8 mouse cellular contexts compared by ENCODE assay signal in the genomic region with DNA sequence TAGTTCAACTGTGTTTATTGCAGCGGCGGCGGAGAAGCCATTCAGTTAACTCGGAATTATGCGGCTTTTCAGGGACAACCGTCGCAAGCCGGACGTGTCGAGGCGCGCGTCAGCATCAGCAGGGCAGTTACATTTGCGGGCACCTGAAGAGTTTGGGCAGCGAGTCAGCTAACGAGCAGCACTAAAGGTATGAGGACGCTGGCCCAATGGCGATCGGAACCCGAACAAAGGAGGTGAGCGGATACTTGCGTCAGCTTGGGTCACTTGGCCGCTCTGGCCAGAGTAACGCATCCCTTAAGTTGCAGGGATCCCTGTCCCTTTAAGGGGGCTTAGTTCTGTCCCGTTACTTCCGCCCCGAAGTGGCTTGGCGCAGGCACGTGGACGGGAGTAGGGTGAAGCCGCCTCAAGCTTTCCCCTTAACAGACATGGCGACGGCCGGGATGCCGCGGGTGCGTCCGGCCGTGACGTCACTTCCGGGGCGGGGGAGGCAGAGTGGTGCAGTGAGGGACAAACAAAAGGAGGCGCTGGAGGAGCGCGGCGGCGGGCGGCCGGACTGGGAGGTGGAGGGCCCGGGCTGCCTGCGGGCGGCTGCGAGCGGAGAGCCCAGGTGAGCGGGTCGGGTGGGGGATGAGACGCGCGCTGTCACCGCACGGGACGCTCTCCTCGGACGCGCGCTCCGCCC. TPM values are rescaled to one million over a fixed set of nuclear protein-coding genes. Genes with fewer than 3 reads are reported as not detected.
DNase-seq lines count a peak whose midpoint lies in the region; ATAC-seq and TF ChIP-seq lines count a peak whose summit lies in the region.

A gene (plus strand): TSS at position 517 of the 682 bp plus-strand sequence.

- H3K9me3 ChIP-seq in G1E (replicated peaks) = peaks cover 9% of the 10 kb centered on the region
- no peaks in the 10 kb centered on the region for H3K9me3 ChIP-seq in forebrain, postnatal 0 days (ENCODE audit: low read length)
- H3K9me3 ChIP-seq in lung, embryonic 15.5 days = no peaks in the 10 kb centered on the region

- peak; percentile 95 for DNase-seq in G1E (ENCODE audit: low spot score)
- peak; percentile 100 for DNase-seq in cerebellum, adult 18-20 months
- DNase-seq in forebrain, postnatal 0 days = peak; percentile 99
- DNase-seq in heart, postnatal 4 days = peak; percentile 100
- peak; percentile 99 for DNase-seq in layer of hippocampus, adult 8-10 months (ENCODE audit: low spot score in 2 of 2)
- peak; percentile 99 for DNase-seq in ovary, adult 18-20 months (ENCODE audit: low spot score)
- DNase-seq in thymus, postnatal 0 days (ENCODE audit: low spot score) = peak; percentile 99

- WGBS in forebrain, postnatal 0 days = 2% methylated on average over 67 of the region's 67 CpGs
- under 1% methylated on average over 63 of the region's 67 CpGs for WGBS in lung, embryonic 15.5 days

- H3K9ac ChIP-seq in forebrain, postnatal 0 days = peak within 1 kb of the TSS; percentile 73
- H3K9ac ChIP-seq in lung, embryonic 15.5 days = peak within 1 kb of the TSS; percentile 85

- TF ChIP-seq CTCF in G1E (IDR thresholded peaks at IDR 0.05; ENCODE audit: low read depth, low read length) = no peak
- peak; percentile 57 for TF ChIP-seq CTCF in forebrain, postnatal 0 days (IDR thresholded peaks at IDR 0.05; ENCODE audit: low read depth)

- peaks cover 35% of the 10 kb centered on the region for H3K36me3 ChIP-seq in G1E (replicated peaks)
- peaks cover 23% of the 10 kb centered on the region for H3K36me3 ChIP-seq in forebrain, postnatal 0 days (ENCODE audit: insufficient read depth)
- H3K36me3 ChIP-seq in lung, embryonic 15.5 days = peaks cover 16% of the 10 kb centered on the region

- H3K4me1 ChIP-seq in G1E (ENCODE audit: insufficient read depth, low read depth, low read length) = peaks cover 39% of the 10 kb centered on the region
- peaks cover 13% of the 10 kb centered on the region for H3K4me1 ChIP-seq in forebrain, postnatal 0 days (ENCODE audit: insufficient read depth)
- peaks cover 46% of the 10 kb centered on the region for H3K4me1 ChIP-seq in lung, embryonic 15.5 days

- peak within 1 kb of the TSS; percentile 90 for H3K4me3 ChIP-seq in G1E (ENCODE audit: low read depth, low read length)
- H3K4me3 ChIP-seq in forebrain, postnatal 0 days (ENCODE audit: low read depth, low read length) = peak within 1 kb of the TSS; percentile 96
- peak within 1 kb of the TSS; percentile 89 for H3K4me3 ChIP-seq in lung, embryonic 15.5 days

- ATAC-seq in G1E (ENCODE audit: extremely low read depth, insufficient number of reproducible peaks, low FRiP score, poor library complexity, severe bottlenecking) = peak; percentile 89
- peak; percentile 98 for ATAC-seq in forebrain, postnatal 0 days
- peak; percentile 95 for ATAC-seq in lung, embryonic 15.5 days (ENCODE audit: borderline replicate concordance, extremely low read depth, low FRiP score, low TSS enrichment)

- peak within 1 kb of the TSS; percentile 85 for H3K4me2 ChIP-seq in forebrain, postnatal 0 days (ENCODE audit: low read depth)
- peak within 1 kb of the TSS; percentile 88 for H3K4me2 ChIP-seq in lung, embryonic 15.5 days

- H3K27ac ChIP-seq in forebrain, postnatal 0 days (ENCODE audit: low read depth, low read length) = peak within 1 kb of the TSS; percentile 84
- H3K27ac ChIP-seq in lung, embryonic 15.5 days = peak within 1 kb of the TSS; percentile 92

- no peaks in the 10 kb centered on the region for H3K27me3 ChIP-seq in G1E (ENCODE audit: insufficient read depth, low read length)
- H3K27me3 ChIP-seq in forebrain, postnatal 0 days (ENCODE audit: insufficient read depth, low read length) = no peaks in the 10 kb centered on the region
- no peaks in the 10 kb centered on the region for H3K27me3 ChIP-seq in lung, embryonic 15.5 days

RNA-seq across cellular contexts. Expression of the gene that starts here (rescaled TPM):
- 21.7 and 22.4 TPM in 2 replicates for total RNA-seq in G1E (2014; fragmentation: Nextera tagmentation)
- 6.7 and 7.4 TPM in 2 replicates for total RNA-seq in G1E (2017)
- 3.3 and 5.0 TPM in 2 replicates for polyA plus RNA-seq in G1E (2012)
- total RNA-seq in forebrain, postnatal 0 days (2014; rRNA removed) = 32.3 and 44.5 TPM in 2 replicates
- polyA plus RNA-seq in forebrain, postnatal 0 days (2015; fragmentation: Nextera tagmentation; extraction: Ambion mirVana) = 48.0 and 55.3 TPM in 2 replicates
- total RNA-seq in heart, postnatal 4 days (2021) = 10 to 100 TPM; 56.3 to 59.2 TPM
- 10 to 100 TPM; 54.5 to 70.6 (median 60.3) TPM for total RNA-seq in layer of hippocampus, adult 8-10 months (2022)
- 39.1 and 40.9 TPM in 2 replicates for polyA plus RNA-seq in lung, embryonic 15.5 days (2015; fragmentation: Nextera tagmentation; extraction: Ambion mirVana)
- 21.4 and 22.6 TPM in 2 replicates for polyA plus RNA-seq in thymus, postnatal 0 days (2015; fragmentation: Nextera tagmentation; extraction: Ambion mirVana)

Comparison
In these comparisons a context has a peak if more than half of its experiments do, and no peak if none do; other contexts are left out.
1. Peak in every context shown above with its lines: DNase-seq, ATAC-seq, H3K4me3 ChIP-seq and H3K27ac ChIP-seq.